Mouse (Mus musculus) midbrain, embryonic 12.5 days (tissue): ENCODE data around the gene Dhx58. TPM values are rescaled to one million over a fixed set of nuclear protein-coding genes. Genes with fewer than 3 reads are reported as not detected.

Experiments
- ATAC-seq: fragments of 200-750 bp; cut with Nextera tagmentation; 2 replicates; pipeline ENCODE4 v1.8.0; 2017; ENCODE audit warnings: low read depth, moderate TSS enrichment, moderate library complexity; ENCODE audit not compliant: low FRiP score
- H3K27ac ChIP-seq: fragments of 300-500 bp; sonication (generic); replicated peaks from 2 replicates; pipeline ENCODE4 v1.5.1; 2016; ENCODE audit warnings: mild to moderate bottlenecking
- H3K27me3 ChIP-seq: fragments of 300-500 bp; sonication (generic); 2 replicates; pipeline ENCODE4 v1.6.1; 2016; ENCODE audit warnings: mild to moderate bottlenecking
- H3K36me3 ChIP-seq: fragments of 300-500 bp; sonication (generic); 2 replicates; pipeline ENCODE4 v1.6.1; 2016
- H3K4me1 ChIP-seq: fragments of 300-500 bp; sonication (generic); 2 replicates; pipeline ENCODE4 v1.6.1; 2016
- H3K4me2 ChIP-seq: fragments of 300-500 bp; sonication (generic); replicated peaks from 2 replicates; pipeline ENCODE4 v1.6.1; 2016; ENCODE audit warnings: mild to moderate bottlenecking, moderate library complexity
- H3K4me3 ChIP-seq: fragments of 300-500 bp; sonication (generic); 2 replicates; pipeline ENCODE4 v1.5.1; 2016; ENCODE audit warnings: mild to moderate bottlenecking
- H3K9ac ChIP-seq: fragments of 300-500 bp; sonication (generic); replicated peaks from 2 replicates; pipeline ENCODE4 v1.6.1; 2016; ENCODE audit warnings: mild to moderate bottlenecking, moderate library complexity
- H3K9me3 ChIP-seq: fragments of 300-500 bp; sonication (generic); 2 replicates; pipeline ENCODE4 v1.6.1; 2016; ENCODE audit warnings: mild to moderate bottlenecking
- WGBS: fragments of 180-500 bp; shearing (Covaris S2); methylation state at CpG from one replicate; pipeline ENCODE4 v1.1.7; 2016; 5-methylcytosine and 5-hydroxymethylcytosine counted together
- polyA plus RNA-seq: library from polyadenylated mRNA; unstranded; fragments of >200 nt; fragmentation: Nextera tagmentation; extraction: Ambion mirVana; gene quantifications from 2 replicates; pipeline ENCODE4 v1.2.1, GENCODE M21; 2016

Gene Dhx58
- polyA plus RNA-seq, 1 experiment from 2014 or later = 2.3 TPM

GRCm38 (mm10) chr11:100736746-100737080 is 32.6 kb upstream of the Dhx58 start:
- peaks cover 17% of the 10 kb centered on the region for H3K36me3 ChIP-seq
- no peaks in the 10 kb centered on the region for H3K9me3 ChIP-seq
- no peak for ATAC-seq
- WGBS = 81% methylated on average over 4 of the region's 4 CpGs
- peak overlapping the region; percentile 96 for H3K4me3 ChIP-seq
- peaks cover 23% of the 10 kb centered on the region for H3K4me1 ChIP-seq
- H3K9ac ChIP-seq = peak overlapping the region; percentile 93; the same call in 1 of the 2 replicates
- no peak overlapping the region for H3K27ac ChIP-seq
- peaks cover 3% of the 10 kb centered on the region; the same call in 1 of the 2 replicates for H3K27me3 ChIP-seq
- peak overlapping the region; percentile 97 for H3K4me2 ChIP-seq

- ATAC-seq = no peak
- Histone ChIP-seq H3K9me3 (no peaks in the 10 kb centered on the region), H3K4me1 (peaks cover 23% of the 10 kb centered on the region), H3K36me3 (peaks cover 13% of the 10 kb centered on the region), H3K27me3 (no peaks in the 10 kb centered on the region), H3K9ac (no peak overlapping the region; the same call in 1 of the 2 replicates), H3K4me2 (no peak overlapping the region), H3K27ac (no peak overlapping the region), H3K4me3 (no peak overlapping the region)
- WGBS = 81% methylated on average over 14 of the region's 14 CpGs
Measured at GRCm38 (mm10) chr11:100735954-100736745, 32.1 kb upstream of the Dhx58 start.

GRCm38 (mm10) chr11:100735134-100735865 is 31.2 kb upstream of the Dhx58 start:
- Histone ChIP-seq H3K4me3 (no peak overlapping the region), H3K36me3 (peaks cover 13% of the 10 kb centered on the region), H3K9me3 (no peaks in the 10 kb centered on the region), H3K4me1 (peaks cover 23% of the 10 kb centered on the region), H3K4me2 (no peak overlapping the region), H3K27me3 (no peaks in the 10 kb centered on the region), H3K27ac (no peak overlapping the region), H3K9ac (no peak overlapping the region)
- WGBS = 94% methylated on average over 9 of the region's 9 CpGs
- no peak for ATAC-seq

- Histone ChIP-seq H3K27me3 (no peaks in the 10 kb centered on the region), H3K36me3 (peaks cover 28% of the 10 kb centered on the region), H3K27ac (no peak overlapping the region), H3K4me2 (no peak overlapping the region), H3K4me1 (0 out of 2 replicates have a peak, but pooled peaks cover 1% of the 10 kb centered on the region), H3K9me3 (no peaks in the 10 kb centered on the region), H3K4me3 (no peak overlapping the region), H3K9ac (no peak overlapping the region)
- WGBS = 87% methylated on average over 6 of the region's 6 CpGs
- no peak for ATAC-seq
Measured at GRCm38 (mm10) chr11:100730477-100731205, 26.6 kb upstream of the Dhx58 start.

GRCm38 (mm10) chr11:100729976-100730375 is 25.9 kb upstream of the Dhx58 start:
- no peak overlapping the region for H3K4me2 ChIP-seq
- peaks cover 28% of the 10 kb centered on the region for H3K36me3 ChIP-seq
- H3K9ac ChIP-seq = no peak overlapping the region
- H3K27me3 ChIP-seq = no peaks in the 10 kb centered on the region
- H3K9me3 ChIP-seq = no peaks in the 10 kb centered on the region
- H3K4me1 ChIP-seq = no peaks in the 10 kb centered on the region
- no peak for ATAC-seq
- no peak overlapping the region for H3K27ac ChIP-seq
- H3K4me3 ChIP-seq = no peak overlapping the region
- 93% methylated on average over 4 of the region's 4 CpGs for WGBS

GRCm38 (mm10) chr11:100728601-100729000 is 24.5 kb upstream of the Dhx58 start:
- no peak overlapping the region for H3K27ac ChIP-seq
- H3K9ac ChIP-seq = no peak overlapping the region
- H3K36me3 ChIP-seq = peaks cover 28% of the 10 kb centered on the region
- no peaks in the 10 kb centered on the region for H3K27me3 ChIP-seq
- H3K4me2 ChIP-seq = no peak overlapping the region
- ATAC-seq = no peak
- H3K4me3 ChIP-seq = no peak overlapping the region
- 88% methylated on average over 6 of the region's 6 CpGs for WGBS
- no peaks in the 10 kb centered on the region for H3K4me1 ChIP-seq
- H3K9me3 ChIP-seq = no peaks in the 10 kb centered on the region

GRCm38 (mm10) chr11:100727201-100727600 is 23.1 kb upstream of the Dhx58 start:
- ATAC-seq = no peak
- no peaks in the 10 kb centered on the region for H3K27me3 ChIP-seq
- H3K4me1 ChIP-seq = peaks cover 4% of the 10 kb centered on the region
- peaks cover 15% of the 10 kb centered on the region for H3K36me3 ChIP-seq
- no peak overlapping the region for H3K4me2 ChIP-seq
- H3K9ac ChIP-seq = no peak overlapping the region
- whole genome bisulfite sequencing = 98% methylated on average over 3 of the region's 3 CpGs
- no peak overlapping the region for H3K27ac ChIP-seq
- no peaks in the 10 kb centered on the region for H3K9me3 ChIP-seq
- H3K4me3 ChIP-seq = no peak overlapping the region

GRCm38 (mm10) chr11:100724919-100725512 is 20.9 kb upstream of the Dhx58 start:
- Histone ChIP-seq H3K36me3 (peaks cover 14% of the 10 kb centered on the region), H3K27ac (no peak overlapping the region; the same call in 1 of the 2 replicates), H3K9me3 (no peaks in the 10 kb centered on the region), H3K4me2 (no peak overlapping the region), H3K4me1 (peaks cover 17% of the 10 kb centered on the region), H3K4me3 (no peak overlapping the region), H3K9ac (no peak overlapping the region), H3K27me3 (no peaks in the 10 kb centered on the region)
- no peak for ATAC-seq
- 55% methylated on average over 5 of the region's 5 CpGs for WGBS

- Histone ChIP-seq H3K36me3 (peaks cover 23% of the 10 kb centered on the region), H3K4me2 (no peak overlapping the region), H3K4me1 (peaks cover 17% of the 10 kb centered on the region), H3K4me3 (no peak overlapping the region), H3K9me3 (no peaks in the 10 kb centered on the region), H3K9ac (no peak overlapping the region), H3K27me3 (no peaks in the 10 kb centered on the region), H3K27ac (no peak overlapping the region)
- no peak for ATAC-seq
- 68% methylated on average over 2 of the region's 2 CpGs for WGBS
Measured at GRCm38 (mm10) chr11:100722493-100723028, 18.5 kb upstream of the Dhx58 start.

- H3K27ac ChIP-seq = no peak overlapping the region; the same call in 1 of the 2 replicates
- ATAC-seq = no peak
Measured at GRCm38 (mm10) chr11:100721776-100722492, 17.9 kb upstream of the Dhx58 start.

GRCm38 (mm10) chr11:100721254-100721653 is 17.2 kb upstream of the Dhx58 start:
- Histone ChIP-seq H3K4me2 (no peak overlapping the region), H3K27me3 (no peaks in the 10 kb centered on the region), H3K9me3 (no peaks in the 10 kb centered on the region), H3K9ac (no peak overlapping the region), H3K27ac (no peak overlapping the region), H3K36me3 (peaks cover 35% of the 10 kb centered on the region), H3K4me3 (no peak overlapping the region), H3K4me1 (peaks cover 17% of the 10 kb centered on the region)
- 66% methylated on average over 4 of the region's 4 CpGs for WGBS
- ATAC-seq = no peak

More at GRCm38 (mm10) chr11:100721776-100722492, 17.9 kb upstream of the Dhx58 start:
- Histone ChIP-seq H3K4me3 (no peak overlapping the region), H3K9ac (no peak overlapping the region), H3K4me2 (no peak overlapping the region), H3K27me3 (no peaks in the 10 kb centered on the region), H3K9me3 (no peaks in the 10 kb centered on the region), H3K4me1 (peaks cover 17% of the 10 kb centered on the region), H3K36me3 (peaks cover 28% of the 10 kb centered on the region)
- WGBS = 75% methylated on average over 8 of the region's 8 CpGs
